Mouse (Mus musculus) central nervous system, embryonic 11.5 days (tissue): ENCODE data around the gene Fam229a. TPM values are rescaled to one million over a fixed set of nuclear protein-coding genes. Genes with fewer than 3 reads are reported as not detected.

Source experiments
- polyA plus RNA-seq: library from polyadenylated mRNA; depleted of rRNA; stranded (reverse); fragments of >200 nt; gene quantifications from 2 replicates; pipeline ENCODE4 v1.2.3, GENCODE M21; 2012; rRNA removed

Fam229a gene
- 0.17 TPM in 1 of 2 replicates, not detected in the other for polyA plus RNA-seq

GRCm38 (mm10) chr4:129490972-129491880 lies at the start of gene Fam229a, which contains the start of gene Tssk3:
Fam229a (plus strand) TSS chr4:129491190.
Tssk3 (minus strand) TSS chr4:129491022.

GRCm38 (mm10) chr4:129461183-129461960 lies 29.6 kb upstream of the Fam229a start, which contains the start of gene Bsdc1:
Bsdc1 (plus strand) TSS chr4:129461581.

DNA sequence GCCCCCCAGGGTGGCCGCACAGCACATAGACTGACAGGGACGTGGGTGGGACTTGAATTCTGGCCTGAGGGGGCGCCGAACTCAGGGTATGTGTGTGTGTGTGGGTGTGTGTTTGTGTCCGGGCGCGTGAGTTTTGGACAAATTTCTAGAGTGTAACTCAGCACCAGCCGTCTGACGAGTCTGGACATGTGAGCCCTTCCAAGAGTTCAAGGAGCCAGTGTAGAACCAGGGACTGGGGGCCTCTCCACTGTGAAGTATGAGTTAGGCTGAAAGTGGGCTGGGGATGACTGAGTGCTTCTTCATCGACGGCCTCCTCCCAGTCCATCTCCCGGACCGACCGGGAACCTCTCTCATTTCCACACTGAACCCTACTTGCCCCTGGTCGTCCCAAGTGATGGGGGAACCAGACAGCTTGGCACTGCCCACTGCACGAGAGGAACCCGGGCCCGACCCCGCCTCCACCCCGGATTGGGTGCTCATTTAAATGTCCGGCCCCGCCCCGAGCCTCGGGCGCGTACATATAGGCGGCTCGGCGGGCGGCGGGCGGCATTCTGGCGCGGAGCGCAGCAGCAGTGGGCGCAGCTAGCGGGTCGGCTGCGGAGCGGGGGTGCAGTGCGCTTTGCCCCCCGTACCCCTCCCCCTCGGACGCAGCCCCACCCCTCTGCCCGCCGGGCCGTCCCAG lies 22.2 kb downstream of the Fam229a start, which contains the start of gene Marcksl1:
TSS of gene Marcksl1 (plus strand) at position 496 of the 682 bp plus-strand sequence.

Other genes starting within 250 kb of the Fam229a start
- gene C77080, start 229.8 kb upstream of the Fam229a start, polyA plus RNA-seq, result 6.8 and 8.1 TPM in 2 replicates
- 0.55 and 0.98 TPM in 2 replicates for gene Sync, start 203.6 kb upstream of the Fam229a start, polyA plus RNA-seq
- 203 and 212 TPM in 2 replicates for gene Rbbp4, start 155.8 kb upstream of the Fam229a start, polyA plus RNA-seq
- 48.8 and 55.3 TPM in 2 replicates for gene Zbtb8os, start 155.5 kb upstream of the Fam229a start, polyA plus RNA-seq
- gene Zbtb8a, start 113.1 kb upstream of the Fam229a start, polyA plus RNA-seq, result 8.9 and 10.6 TPM in 2 replicates
- 1.3 and 1.8 TPM in 2 replicates for gene Zbtb8b, start 50.3 kb upstream of the Fam229a start, polyA plus RNA-seq
- gene Bsdc1, start 29.6 kb upstream of the Fam229a start, polyA plus RNA-seq, result 22.8 and 26.0 TPM in 2 replicates
- gene Tssk3, start 168 bp upstream of the Fam229a start, polyA plus RNA-seq, result not detected in 2 replicates
- gene Marcksl1, start 22.4 kb downstream of the Fam229a start, polyA plus RNA-seq, result 1,168 and 1,436 TPM in 2 replicates
- 200 and 249 TPM in 2 replicates for gene Hdac1, start 51.5 kb downstream of the Fam229a start, polyA plus RNA-seq
- 9.3 and 10.9 TPM in 2 replicates for gene Lck, start 82.5 kb downstream of the Fam229a start, polyA plus RNA-seq
- gene Fam167b, start 87.4 kb downstream of the Fam229a start, polyA plus RNA-seq, result 2.1 and 2.6 TPM in 2 replicates
- gene Eif3i, start 109.5 kb downstream of the Fam229a start, polyA plus RNA-seq, result 355 and 420 TPM in 2 replicates
- 141 and 182 TPM in 2 replicates for gene Tmem234, start 109.5 kb downstream of the Fam229a start, polyA plus RNA-seq
- 1.6 and 2.2 TPM in 2 replicates for gene Dcdc2b, start 123.1 kb downstream of the Fam229a start, polyA plus RNA-seq
- gene Iqcc, start 127.9 kb downstream of the Fam229a start, polyA plus RNA-seq, result 28.8 and 32.5 TPM in 2 replicates
- gene Ccdc28b, start 132.8 kb downstream of the Fam229a start, polyA plus RNA-seq, result 66.0 and 106 TPM in 2 replicates
- gene Txlna, start 149.9 kb downstream of the Fam229a start, polyA plus RNA-seq, result 74.6 and 161 TPM in 2 replicates
- 29.5 and 34.7 TPM in 2 replicates for gene Kpna6, start 181.6 kb downstream of the Fam229a start, polyA plus RNA-seq
- gene Tmem39b, start 205.6 kb downstream of the Fam229a start, polyA plus RNA-seq, result 33.4 and 45.2 TPM in 2 replicates